Mouse (Mus musculus) brain, embryonic 14.5 days (tissue): Measurements from ENCODE around the gene Lactb.

Source experiments
- CTCF ChIP-seq: fragments of 200-500 bp; IDR thresholded peaks from 2 replicates; pipeline ENCODE4 v1.5.1; 2012; ENCODE audit warnings: inconsistent platforms, mild to moderate bottlenecking, moderate library complexity, borderline replicate concordance; ENCODE audit not compliant: insufficient read depth, insufficient read length; ENCODE audit errors: extremely low read depth
- POLR2A ChIP-seq: fragments of 200-500 bp; IDR thresholded peaks from 2 replicates; pipeline ENCODE4 v1.6.1; 2012; ENCODE audit warnings: mild to moderate bottlenecking, inconsistent platforms, borderline replicate concordance; ENCODE audit not compliant: poor library complexity, insufficient read depth, insufficient read length, severe bottlenecking; ENCODE audit errors: extremely low read depth

DNA sequence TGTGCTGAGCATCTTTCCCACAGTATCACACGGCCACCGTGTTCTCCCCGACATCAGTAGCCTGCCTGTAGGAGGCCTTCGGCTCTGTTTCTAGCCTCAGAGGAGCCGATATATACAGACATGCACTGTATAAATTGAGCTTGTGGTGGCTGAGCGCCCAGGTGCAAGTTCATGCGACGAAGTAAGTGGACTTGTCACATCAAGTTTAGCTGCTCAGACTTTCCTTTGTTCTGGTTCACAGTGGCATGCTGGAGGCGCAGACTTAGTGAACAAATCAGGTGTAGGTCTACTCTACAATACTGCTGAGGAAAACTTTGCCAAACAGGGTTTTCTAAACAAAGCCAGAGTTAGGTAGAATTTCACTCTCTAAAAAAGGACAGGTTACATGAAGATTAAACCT lies 69.3 kb downstream of the Lactb start:
- TF ChIP-seq CTCF (no peak), POLR2A (no peak)
